Mouse (Mus musculus) spleen, adult 2 months (tissue): Measurements from ENCODE around the gene Efemp2.

Experiments used
- CTCF ChIP-seq: fragments of 200-500 bp; IDR thresholded peaks from 2 replicates; pipeline ENCODE4 v1.5.1; 2011; ENCODE audit warnings: mild to moderate bottlenecking, inconsistent platforms; ENCODE audit not compliant: insufficient read depth, insufficient read length, insufficient replicate concordance; ENCODE audit errors: extremely low read depth
- POLR2A ChIP-seq: fragments of 200-500 bp; IDR thresholded peaks from 2 replicates; pipeline ENCODE4 v1.6.1; 2011; ENCODE audit warnings: low read depth, low read length, inconsistent platforms

GRCm38 (mm10) chr19:5518721-5519120 is 45.0 kb downstream of the Efemp2 start:
- TF ChIP-seq CTCF = no peak
- no peak for TF ChIP-seq POLR2A
